Mouse (Mus musculus) layer of hippocampus, adult 9-11 months (tissue): ENCODE measurements around the gene Repin1.
"Not testable (repeated sequence)": the region's sequence is repeated elsewhere in the genome, so short reads cannot be mapped to it uniquely, and the experiment has no call there.

ENCODE experiments used
- DNase-seq: peaks from one replicate; pipeline ENCODE4 v3.0.0; 2022

Gene Repin1

DNA sequence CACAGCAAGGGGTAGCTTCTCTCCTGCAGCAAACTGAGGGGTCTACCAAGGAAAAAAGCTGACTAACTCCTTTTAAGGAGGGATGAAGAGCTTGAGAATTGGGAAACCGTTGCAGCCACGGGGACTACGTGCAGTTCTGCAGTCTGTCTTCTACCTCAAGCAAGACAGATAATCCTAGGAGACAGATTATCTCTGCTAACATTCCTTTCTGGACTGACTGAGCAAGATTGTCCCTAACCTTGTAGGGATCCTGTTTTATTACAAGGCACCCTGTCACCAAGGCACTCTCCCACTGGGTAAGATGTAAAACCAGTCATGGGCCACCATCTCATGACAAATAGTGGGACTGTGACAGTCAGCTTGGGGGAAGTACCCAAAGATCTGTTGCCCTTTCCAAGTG is 12.4 kb upstream of the Repin1 start:
- no peak for DNase-seq

DNA sequence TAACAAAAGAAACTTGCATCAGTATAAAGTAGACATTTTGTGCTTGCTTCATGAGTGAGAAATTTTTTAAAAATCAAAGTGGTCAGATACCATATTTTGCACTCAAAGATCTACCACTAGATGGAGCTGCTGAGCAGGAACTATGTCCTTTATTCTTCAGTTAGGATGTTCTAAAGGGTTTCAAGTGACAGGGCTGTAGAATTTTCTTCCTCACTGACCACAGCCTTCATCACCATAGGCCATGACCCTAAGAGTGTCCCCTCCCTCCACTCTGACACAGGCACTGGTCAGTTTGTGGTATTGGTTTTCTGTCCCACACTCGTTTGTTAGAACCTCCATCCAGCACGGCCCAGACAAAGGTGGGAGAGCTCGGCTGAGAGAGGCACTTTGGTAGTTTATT is 11.6 kb upstream of the Repin1 start:
- DNase-seq, result no peak

DNA sequence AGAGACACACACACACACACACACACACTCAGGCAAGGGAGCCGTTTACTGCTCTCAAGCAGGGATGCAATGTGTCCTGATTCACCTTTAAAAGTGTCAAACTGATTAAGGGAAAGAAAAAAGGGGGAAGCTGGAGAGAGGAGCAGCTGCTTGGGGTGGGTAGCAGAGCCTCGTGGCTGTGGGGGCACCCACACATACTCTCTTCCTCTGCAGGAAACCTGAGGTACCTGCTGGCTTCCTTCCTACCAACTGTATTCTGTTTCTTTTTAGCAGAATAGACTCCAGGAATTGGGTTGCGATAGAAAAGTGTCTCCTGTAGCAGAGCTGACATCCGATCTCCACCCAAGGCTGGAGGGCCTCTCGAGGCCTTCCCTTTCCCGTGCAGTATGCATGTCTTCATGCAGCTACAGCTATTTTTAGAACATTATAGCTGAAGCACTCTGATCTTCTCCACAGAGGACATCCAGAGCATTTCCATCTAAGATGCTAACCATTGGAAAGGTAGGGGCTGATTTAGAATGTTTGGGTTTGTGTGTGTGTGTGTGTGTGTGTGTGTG is 4.4 kb upstream of the Repin1 start, which contains the start of gene Gm45021:
TSS of gene Gm45021 (plus strand) at position 417 of the 557 bp plus-strand sequence.
- DNase-seq, result no peak

DNA sequence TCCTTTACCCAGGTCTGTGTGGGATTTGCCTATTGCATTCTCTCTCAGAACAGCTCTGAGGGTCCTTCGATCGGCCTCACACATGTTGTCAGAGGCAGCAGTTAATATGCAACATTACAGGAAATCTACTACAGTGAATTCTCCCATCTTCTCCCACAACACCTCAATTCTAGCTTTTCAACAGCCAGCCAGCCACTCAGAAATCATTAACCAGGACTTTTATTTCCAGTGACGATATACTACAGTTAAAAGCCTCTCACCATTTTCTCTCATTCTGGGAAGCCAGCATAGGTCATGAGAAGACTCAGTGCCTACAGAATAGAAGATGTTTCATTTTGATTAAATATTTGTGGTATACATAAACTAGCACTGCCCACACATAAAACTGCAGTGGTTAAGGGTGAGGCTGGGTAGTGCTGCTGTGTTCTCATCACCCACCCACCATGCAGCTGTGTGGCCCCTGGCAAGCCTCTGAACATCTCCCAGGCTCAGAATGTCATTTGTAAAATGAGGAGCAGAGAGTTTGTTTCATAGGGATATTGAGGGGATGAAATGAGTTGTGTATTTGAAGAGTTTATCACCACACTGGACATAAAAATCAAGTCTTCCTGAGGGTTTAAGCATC is 2.4 kb upstream of the Repin1 start:
- no peak for DNase-seq

DNA sequence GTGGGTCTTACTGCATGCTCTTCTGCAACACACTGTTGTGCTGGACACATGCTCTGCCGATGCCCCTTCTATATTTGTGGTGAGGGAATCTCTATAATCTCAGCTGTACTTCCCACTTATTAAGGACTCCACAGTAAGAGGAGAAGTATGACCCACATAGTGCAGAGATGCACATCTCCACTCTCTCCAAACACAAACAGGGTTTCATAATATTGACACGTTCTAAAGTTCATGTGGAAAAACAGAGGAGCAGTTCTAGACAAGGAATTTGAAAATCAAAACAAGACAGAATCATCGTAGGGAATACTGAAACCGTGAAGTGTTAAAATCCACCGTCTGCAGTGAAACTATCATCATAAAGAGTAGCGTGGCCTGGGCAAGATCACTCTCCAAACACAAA is 1.8 kb upstream of the Repin1 start:
- DNase-seq, result no peak

DNA sequence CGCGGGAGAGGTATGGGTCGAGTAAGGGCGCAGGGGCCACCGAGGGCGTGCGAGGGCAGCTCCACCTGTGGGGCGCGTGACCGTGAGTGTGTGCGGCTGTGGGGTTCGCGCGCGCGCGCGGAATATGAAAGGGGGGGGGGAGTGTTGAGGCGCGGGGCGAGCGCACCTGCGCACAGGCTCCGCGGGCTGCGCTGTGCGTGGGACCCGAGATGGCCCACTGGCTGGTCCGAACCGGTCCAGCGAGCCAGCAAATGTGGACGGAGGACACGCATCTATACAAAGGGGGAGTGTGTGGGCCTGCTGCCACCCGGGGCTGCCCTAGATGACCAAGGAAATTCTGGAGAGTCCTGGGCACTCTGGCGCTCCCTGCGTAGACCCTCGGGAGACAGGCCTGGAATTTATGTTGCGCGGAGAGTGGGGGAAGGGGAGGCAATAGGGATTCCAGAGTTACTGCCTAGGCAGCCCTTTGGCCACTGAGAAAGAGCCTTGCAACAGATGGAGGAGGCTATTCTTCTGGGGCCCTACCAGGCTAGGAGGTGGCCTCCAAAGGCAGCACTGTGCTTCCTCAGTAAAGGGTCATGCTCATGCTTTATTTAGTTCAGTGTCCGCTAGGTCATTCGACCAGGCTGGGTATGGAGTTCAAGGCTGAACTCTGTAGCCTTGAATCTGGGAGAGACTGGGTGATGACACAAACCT is 508 bp downstream of the Repin1 start:
- DNase-seq, result no peak

DNA sequence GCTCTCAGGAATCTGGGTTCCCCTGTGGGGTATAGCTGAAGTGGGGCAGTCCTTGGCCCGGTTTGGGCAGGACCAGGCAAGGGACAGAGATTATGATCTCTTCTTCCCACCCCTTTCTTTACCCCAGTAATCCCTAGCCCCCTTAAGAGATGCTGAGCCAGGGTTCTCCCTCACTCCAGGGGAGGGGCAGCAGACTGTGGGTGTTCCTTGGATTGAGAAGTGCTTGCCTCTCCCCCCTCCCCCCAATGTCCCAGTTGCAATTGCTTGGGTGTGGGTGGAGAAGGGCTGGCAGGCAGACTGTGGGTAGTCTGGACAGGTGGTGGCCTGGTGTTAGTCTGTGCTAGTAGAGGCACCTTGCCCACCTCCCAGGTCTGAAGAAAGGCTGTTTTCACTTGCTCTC is 1.6 kb downstream of the Repin1 start:
- peak; percentile 25 for DNase-seq

DNA sequence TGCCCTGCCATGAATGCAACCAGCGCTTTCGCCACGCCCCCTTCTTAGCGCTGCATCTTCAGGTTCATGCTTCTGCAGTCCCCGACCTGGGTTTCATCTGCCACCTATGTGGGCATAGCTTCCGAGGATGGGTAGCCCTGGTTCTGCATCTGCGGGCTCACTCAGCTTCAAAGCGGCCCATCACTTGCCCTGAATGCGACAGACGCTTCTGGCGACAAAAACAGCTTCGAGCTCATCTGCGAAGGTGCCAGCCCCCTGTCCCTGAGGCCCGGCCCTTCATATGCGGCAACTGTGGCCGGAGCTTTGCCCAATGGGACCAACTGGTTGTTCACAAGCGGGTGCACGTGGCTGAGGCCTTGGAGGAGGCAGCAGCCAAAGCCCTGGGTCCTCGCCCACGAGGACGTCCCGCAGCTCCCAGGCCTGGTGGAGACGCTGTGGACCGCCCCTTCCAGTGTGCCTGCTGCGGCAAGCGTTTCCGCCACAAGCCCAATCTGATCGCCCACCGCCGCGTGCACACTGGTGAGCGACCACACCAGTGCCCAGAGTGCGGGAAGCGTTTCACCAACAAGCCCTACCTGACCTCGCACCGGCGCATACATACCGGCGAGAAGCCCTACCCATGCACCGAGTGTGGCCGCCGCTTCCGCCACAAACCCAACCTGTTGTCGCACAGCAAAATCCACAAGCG is 3.0 kb downstream of the Repin1 start:
- no peak for DNase-seq

DNA sequence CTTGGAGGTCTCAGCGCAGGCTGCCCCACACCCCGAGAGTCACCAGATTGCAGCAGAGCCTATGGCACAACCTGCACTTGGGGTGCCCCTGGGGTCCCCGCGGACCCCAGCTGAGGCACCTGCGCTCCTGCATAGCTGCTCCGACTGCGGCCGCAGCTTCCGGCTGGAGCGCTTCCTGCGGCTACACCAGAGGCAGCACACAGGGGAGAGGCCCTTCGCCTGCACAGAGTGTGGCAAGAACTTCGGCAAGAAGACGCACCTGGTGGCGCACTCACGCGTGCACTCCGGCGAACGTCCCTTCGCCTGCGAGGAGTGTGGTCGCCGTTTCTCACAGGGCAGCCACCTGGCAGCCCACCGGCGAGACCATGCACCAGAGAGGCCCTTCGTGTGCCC is 3.5 kb downstream of the Repin1 start:
- no peak for DNase-seq

DNA sequence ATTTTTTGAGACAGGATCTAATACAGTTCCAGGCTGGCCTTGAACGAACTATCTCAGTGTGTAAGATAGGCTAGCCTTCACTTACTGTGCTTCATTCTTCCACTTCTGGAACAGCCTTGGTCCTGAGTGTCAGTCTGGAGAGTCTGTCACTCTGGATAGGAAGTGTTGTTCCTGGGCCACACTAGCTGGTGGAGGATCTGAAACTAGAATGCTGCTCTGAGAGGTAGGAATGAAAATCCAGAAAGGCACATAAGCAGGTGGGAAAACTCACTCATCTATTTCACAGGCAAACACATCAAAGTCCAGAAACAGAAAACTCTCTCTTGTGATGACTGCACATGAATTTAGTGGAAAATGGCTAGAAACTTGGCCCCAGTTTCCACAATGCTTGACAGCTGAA is 6.9 kb downstream of the Repin1 start:
- no peak for DNase-seq

DNA sequence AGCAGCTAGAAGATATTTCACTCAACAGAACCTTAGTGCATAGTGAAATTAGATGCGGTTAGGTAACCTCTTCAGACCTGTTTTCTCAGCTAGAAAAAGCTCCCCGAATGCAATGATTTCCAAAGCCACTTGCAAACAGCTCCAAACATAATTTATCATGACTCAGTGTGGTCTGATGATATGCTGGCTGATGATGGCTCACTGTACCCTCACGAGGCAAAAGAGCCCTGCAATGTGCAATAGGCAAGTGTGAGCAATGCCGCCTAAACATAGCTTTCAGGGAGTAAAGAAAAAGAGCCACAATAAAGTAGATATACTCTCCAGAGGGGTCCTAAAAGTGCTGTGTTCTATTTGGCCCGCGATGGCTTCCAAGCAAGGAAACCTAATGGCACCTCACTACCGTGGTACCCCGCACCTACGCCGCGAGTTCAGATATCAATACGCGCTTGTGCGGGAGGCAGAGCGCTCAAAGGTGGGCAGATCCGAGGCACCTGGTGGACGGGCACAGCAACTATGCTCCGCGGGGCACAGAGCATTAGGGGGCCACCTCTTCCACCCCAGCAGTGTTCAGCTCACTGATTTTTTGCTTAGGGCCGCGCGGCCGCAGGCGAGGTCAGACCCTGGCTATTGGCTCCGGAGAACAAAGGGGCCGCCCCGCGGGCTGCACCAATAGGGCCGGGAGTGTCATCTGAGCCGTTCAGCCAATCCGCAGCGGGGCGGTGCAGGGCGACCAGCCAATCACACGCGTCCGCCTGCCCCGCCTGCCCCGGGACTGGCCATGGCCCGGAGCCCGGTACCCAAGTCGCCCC is 7.8 kb downstream of the Repin1 start, which contains the start of gene Zfp775:
TSS of gene Zfp775 (plus strand) at position 793 of the 809 bp plus-strand sequence.
- DNase-seq, result peak; percentile 96

DNA sequence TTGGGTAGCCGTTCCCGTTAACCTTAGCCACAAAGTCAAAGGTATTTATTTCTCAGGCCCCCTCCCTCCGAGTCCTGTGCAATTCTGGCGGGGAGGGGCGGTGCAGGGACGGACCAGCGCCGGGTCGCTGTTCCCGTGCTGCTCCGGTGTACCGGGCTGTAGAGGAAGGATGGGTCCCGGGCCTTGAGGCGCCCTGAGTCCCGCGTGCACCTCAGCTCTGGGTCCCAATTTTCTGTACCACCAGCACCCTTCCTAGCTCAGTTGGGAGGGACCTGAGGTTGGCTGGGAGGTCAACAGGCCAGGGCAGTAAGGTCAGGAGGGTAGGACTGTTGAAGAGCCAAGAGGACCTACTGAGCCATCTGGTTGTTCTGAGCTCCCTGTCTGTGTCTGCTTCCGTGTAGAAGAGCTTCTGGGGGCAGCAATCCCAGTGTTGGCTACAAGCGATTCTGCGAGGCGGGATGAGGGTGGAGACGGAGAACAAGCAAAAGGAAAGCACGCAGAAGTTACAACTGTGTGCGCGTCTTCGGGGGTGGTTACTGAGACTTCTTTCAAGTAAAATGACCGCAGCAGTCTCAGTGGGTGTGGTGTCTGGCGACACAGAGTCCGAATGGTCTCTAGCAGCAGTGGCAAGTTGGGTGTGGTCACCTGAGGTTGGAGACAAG is 8.5 kb downstream of the Repin1 start:
- DNase-seq, result peak; percentile 49

DNA sequence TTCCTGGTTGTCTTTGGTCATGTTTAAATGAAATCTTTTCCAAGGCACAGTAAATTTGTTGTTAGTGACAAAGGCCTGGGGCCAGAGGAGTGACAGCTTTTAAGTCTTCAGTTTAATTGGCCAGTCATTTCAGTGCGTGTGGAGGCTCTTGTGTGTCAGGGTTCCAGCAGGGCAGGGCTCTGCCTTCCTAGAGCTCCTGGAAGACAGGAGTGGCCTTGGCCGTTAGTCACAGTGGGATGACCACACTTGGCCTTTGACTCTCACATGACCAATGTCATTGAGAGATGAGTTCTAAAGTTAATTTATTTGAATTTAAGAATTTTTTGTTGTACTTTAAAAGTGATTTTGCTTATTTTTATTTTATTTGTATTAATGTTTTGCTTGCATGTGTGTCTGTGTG is 14.4 kb downstream of the Repin1 start:
- no peak for DNase-seq

DNA sequence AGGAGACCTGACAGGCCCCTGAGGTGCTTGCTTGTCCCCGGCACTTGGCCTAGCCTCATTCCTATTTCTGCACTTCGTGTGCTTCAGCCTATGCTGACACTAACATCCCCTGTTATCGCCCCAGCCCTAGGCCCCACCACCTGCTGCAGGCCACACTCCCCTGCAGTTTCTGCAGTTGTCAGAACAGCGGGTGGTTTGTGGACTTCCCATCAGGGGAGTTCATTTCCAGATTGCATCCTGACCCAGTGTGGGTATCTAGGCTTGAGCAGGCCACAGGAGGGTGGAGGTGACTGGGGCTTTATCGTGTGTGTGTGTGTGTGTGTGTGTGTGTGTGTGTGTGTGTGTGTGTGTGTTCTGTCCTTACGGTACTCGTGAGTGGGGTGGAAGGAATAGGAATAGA is 15.8 kb downstream of the Repin1 start:
- no peak for DNase-seq

DNA sequence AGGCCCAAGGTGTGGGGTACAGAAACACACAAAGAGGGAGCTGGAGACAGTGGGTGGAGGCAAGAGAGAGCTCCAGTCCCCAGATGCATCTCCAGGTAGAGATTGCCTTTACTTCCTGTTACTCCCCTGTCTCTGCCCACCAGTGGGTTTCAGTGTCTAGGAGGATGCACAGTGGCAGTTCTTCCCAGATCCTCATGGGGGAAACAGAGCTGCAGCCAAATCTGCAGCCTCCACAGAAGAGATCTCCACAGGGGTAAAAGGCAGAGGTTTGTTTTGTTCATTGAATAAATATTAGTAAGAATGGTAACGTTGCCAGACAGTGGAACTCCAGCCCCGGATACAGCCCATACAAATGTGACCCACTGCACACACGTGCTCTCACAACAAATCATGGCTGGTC is 17.0 kb downstream of the Repin1 start:
- no peak for DNase-seq

DNA sequence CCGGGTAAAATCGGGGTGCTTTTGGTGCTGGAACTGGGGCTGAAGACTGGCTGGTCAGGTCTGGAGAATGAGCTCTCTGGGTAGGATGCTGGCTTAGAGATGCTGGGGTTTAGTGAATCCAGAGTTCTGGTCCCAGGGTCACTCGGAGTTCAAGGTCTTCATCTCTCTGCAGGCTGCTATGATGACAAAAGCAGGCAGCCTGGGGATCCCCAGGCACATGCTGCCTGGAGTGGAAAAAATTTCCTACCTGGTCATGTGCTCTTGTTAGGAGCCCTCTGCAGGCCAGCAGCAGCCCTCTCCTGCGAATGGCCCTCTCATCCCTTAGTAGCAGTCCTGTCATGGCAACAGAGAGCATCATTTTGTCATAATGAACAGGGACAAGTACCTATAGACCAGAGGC is 19.8 kb downstream of the Repin1 start:
- DNase-seq, result no peak

DNA sequence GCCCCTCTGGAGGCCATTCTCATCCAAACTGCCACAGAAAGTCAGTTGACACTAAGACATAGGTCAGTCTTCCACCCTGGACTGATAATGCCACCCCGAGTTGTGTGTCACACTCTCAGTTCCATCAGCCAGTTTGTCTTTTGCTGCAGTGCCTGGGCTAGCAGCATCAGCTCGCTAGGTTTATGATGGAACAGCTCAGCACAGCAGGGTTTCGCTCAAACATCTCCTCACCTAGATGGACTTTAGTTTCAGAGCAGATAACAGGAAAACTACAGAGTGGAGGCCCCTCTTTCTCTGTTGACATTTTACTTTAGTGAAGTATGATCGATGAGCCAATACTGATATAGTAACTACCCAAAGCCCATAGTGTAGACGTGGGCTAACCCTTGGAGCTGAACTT is 21.1 kb downstream of the Repin1 start:
- no peak for DNase-seq

DNA sequence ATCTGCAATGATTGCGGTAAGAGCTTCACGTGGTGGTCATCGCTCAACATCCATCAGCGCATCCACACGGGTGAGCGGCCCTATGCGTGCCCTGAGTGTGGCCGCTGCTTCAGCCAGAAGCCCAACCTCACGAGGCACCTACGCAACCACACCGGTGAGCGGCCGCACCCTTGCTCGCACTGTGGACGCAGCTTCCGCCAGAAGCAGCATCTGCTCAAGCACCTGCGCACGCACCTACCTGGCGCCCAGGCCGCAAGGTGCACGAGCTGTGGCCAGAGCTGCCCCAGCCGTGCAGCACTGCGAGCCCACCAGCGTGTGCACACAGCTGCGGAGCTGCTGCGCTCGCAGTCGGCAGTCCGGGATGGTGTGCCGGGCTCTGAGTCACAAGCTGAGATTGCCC is 26.3 kb downstream of the Repin1 start:
- DNase-seq, result no peak

DNA sequence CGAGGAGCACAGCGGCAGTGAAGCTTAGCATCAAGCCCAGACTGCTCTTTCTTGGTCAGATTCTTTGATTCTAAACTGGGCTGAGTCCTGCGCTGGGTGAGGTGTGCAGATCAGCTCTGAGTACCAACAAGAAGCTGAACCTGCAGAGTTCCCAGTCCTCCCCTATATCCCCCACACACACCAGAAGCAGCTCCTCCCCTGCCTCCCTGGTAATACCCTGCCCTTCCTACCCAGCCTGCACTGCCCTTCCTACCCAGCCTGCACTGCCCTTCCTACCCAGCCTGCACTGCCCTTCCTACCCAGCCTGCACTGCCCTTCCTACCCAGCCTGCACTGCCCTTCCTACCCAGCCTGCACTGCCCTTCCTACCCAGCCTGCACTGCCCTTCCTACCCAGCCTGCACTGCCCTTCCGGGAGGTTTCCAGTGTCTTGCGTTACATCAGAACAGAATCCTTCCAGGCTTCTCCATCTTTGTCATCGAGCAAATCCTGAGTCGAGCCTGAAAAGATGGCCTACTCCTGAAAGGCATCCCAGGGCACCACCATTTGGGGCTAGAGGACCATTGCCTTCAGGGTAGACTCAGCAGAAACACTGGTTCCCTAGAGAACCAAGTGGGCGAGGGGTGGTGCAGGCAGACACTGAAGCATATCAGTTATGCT is 28.6 kb downstream of the Repin1 start:
- DNase-seq, result not testable (repeated sequence)

DNA sequence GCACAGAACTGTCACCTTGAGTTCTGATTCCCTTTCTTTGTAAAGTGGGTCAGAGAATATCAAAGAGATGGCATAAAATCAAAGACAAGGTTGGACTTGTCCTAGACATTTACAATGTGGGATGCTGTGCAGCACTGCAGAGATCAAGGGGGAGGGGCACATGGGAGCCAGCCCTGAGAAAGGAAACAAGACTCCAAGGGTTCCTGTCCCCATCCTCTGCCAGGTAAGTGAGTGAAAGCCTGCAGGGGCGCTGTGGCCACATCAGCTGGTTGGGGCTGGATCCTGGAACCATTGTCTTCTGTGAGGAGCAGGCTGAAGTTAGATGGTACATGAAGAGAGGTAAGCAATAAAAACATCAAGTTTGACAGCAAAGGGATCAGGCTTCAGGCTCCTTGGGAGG is 29.8 kb downstream of the Repin1 start:
- DNase-seq, result no peak

DNA sequence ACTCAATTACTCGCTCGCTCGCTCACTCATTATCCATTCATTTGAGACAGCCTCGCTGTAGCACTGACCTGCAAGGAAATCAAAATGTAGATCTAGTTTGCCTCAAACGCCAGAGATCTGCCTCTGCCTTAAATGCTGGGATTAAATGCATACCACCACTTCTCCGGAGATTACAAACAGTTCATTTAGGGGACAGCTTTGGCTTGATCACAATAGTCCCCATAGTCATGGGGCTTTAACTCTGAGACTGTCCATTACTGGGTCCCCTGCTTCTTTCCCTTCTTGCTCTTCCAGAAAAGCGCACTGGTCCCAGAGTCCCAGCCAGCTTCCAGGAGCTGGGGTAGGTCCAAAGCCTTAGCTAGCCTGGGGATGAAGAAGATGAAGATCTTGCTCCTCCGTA is 32.8 kb downstream of the Repin1 start, which contains the start of gene AI854703:
TSS of gene AI854703 (plus strand) at position 301 of the 400 bp plus-strand sequence.
- no peak for DNase-seq

DNA sequence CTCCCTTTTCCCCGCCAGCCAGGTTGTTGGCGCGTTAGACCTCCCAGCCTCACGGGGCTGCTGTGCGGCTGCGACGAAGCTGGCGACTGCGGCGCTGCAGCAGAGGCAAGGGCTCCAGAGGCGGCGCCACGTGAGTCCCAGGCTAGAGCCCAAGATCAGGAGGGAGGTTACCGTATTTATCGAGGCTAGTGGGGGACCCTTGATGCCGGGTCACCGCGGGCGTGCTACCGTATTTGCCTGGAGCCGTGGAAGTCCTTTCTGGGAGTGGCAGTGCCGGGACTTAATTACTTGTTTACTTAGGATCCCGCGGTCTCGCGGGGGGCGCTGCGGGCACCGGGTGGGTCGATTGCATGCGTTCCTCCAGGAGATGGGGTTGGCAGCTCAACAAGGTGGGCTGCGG is 33.3 kb downstream of the Repin1 start:
- DNase-seq, result peak; percentile 44
